Mouse (Mus musculus): ENCODE measurements around the gene Kcnj8.
"Not testable (repeated sequence)": the region's sequence is repeated elsewhere in the genome, so short reads cannot be mapped to it uniquely, and the experiment has no call there.

- TF ChIP-seq POLR2A (IDR thresholded peaks at IDR 0.05; ENCODE audit: low read depth, low read length); CTCF (IDR thresholded peaks at IDR 0.05; ENCODE audit: extremely low read depth, insufficient read depth, insufficient read length, insufficient replicate concordance): not testable (repeated sequence)
These were observed 56.0 kb downstream of the Kcnj8 start for GRCm38 (mm10) chr6:142515379-142515778.
